Mouse (Mus musculus): Measurements from ENCODE around the gene Gbgt1.

The Gbgt1 gene

DNA sequence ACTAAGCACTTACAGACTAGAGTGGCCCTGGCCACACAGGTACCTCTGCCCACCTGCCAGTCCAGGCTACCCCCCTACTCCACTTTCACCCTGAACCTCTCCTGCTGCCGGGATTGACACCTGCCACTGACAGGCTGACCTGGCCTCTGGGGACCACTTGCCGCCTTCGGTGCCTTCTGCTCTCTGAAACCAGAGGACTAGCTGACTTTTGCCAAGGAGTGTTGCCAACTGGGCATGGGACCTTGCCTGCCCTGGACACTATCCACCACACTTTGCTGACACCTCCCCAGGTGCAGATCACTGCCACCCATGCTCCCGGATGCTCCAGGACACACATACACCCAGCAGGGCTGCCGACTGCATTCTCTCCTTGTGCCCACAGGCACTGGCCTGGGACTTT, 55.6 kb downstream of the Gbgt1 start:
- no peak for DNase-seq (ENCODE audit: low spot score)

Data from yolk sac, embryonic 10.5 days (tissue).